Mouse (Mus musculus) intestine, embryonic 14.5 days (tissue): ENCODE measurements at regions not wholly inside any gene's neighbourhood (a gene's known extent, or its start where the extent isn't known, plus 50 kb on each side); places are given as distances from the start of the nearest gene placed in this dataset.

Experiments used
- ATAC-seq: fragments of 200-750 bp; cut with Nextera tagmentation; replicated peaks from 2 replicates; pipeline ENCODE4 v1.8.0; 2017; ENCODE audit warnings: low read depth, moderate number of reproducible peaks, moderate TSS enrichment, moderate library complexity; ENCODE audit not compliant: low FRiP score, low TSS enrichment
- DNase-seq: peaks from one replicate; pipeline ENCODE4 v3.0.0-alpha.2; 2018; ENCODE audit warnings: low spot score
- H3K27ac ChIP-seq: fragments of 300-500 bp; sonication (generic); 2 replicates; pipeline ENCODE4 v1.5.1; 2014; ENCODE audit warnings: low read depth, mild to moderate bottlenecking, control low read depth
- H3K27me3 ChIP-seq: fragments of 300-500 bp; sonication (generic); replicated peaks from 2 replicates; pipeline ENCODE4 v1.6.1; 2014; ENCODE audit warnings: low read length, control low read depth; ENCODE audit not compliant: control insufficient read depth, insufficient read depth
- H3K36me3 ChIP-seq: fragments of 300-500 bp; sonication (generic); 2 replicates; pipeline ENCODE4 v1.6.1; 2014; ENCODE audit warnings: low read length, control low read depth; ENCODE audit not compliant: control insufficient read depth, insufficient read depth
- H3K4me1 ChIP-seq: fragments of 300-500 bp; sonication (generic); replicated peaks from 2 replicates; pipeline ENCODE4 v1.6.1; 2014; ENCODE audit warnings: low read length, control low read depth, mixed read lengths; ENCODE audit not compliant: control insufficient read depth, insufficient read depth
- H3K4me2 ChIP-seq: fragments of 300-500 bp; sonication (generic); 2 replicates; pipeline ENCODE4 v1.6.1; 2014; ENCODE audit warnings: low read length
- H3K4me3 ChIP-seq: fragments of 300-500 bp; sonication (generic); 2 replicates; pipeline ENCODE4 v1.5.1; 2014; ENCODE audit warnings: low read depth, low read length, control low read depth, mixed read lengths
- H3K9ac ChIP-seq: fragments of 300-500 bp; sonication (generic); 2 replicates; pipeline ENCODE4 v1.6.1; 2014; ENCODE audit warnings: mild to moderate bottlenecking, low read length
- H3K9me3 ChIP-seq: fragments of 300-500 bp; sonication (generic); 2 replicates; pipeline ENCODE4 v1.6.1; 2016; ENCODE audit warnings: low read length, control low read depth; ENCODE audit not compliant: control insufficient read depth
- WGBS: fragments of 180-500 bp; shearing (Covaris S2); extraction: QIAGEN DNeasy Blood & Tissue Kit; methylation state at CpG from one replicate; pipeline ENCODE4 v1.1.7; 2014; 5-methylcytosine and 5-hydroxymethylcytosine counted together

- H3K4me2 ChIP-seq, result no peak overlapping the region
- H3K27ac ChIP-seq, result no peak overlapping the region
- no peaks in the 10 kb centered on the region for H3K9me3 ChIP-seq
- H3K4me3 ChIP-seq, result no peak overlapping the region
- no peak overlapping the region for H3K9ac ChIP-seq
- ATAC-seq (no peak), DNase-seq (no peak)
- H3K27me3 ChIP-seq, result no peaks in the 10 kb centered on the region
- no peaks in the 10 kb centered on the region for H3K36me3 ChIP-seq
- H3K4me1 ChIP-seq, result no peaks in the 10 kb centered on the region
- WGBS, result 68% methylated on average over 5 of the region's 5 CpGs
These were observed 242.7 kb downstream of the Rsl24d1 start for GRCm38 (mm10) chr9:73355876-73356275.

DNA sequence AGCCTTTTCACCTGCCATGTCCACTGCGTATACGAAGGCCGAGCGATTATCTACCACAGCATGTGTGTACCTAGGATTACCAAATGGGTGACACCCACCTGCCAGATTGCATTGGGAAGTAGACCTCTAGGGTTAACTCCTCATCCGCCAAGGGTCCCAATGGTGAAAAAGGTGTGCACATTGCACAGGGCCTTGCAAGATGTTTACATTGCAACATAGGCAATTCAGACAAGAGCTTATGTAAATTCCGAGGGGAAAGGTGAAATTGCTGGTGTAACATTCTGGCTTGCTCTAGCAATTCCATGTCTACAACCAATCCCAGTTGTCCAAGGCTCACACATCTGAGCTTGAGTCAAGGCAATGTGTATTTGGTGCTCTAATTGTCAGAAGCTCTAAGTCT is 245.7 kb downstream of the Rsl24d1 start:
- 79% methylated on average over 6 of the region's 6 CpGs for WGBS
- no peak overlapping the region for H3K27ac ChIP-seq
- no peaks in the 10 kb centered on the region for H3K36me3 ChIP-seq
- H3K4me1 ChIP-seq, result no peaks in the 10 kb centered on the region
- no peak for ATAC-seq
- H3K9ac ChIP-seq, result no peak overlapping the region
- no peaks in the 10 kb centered on the region for H3K27me3 ChIP-seq
- H3K9me3 ChIP-seq, result no peaks in the 10 kb centered on the region
- DNase-seq, result no peak
- H3K4me3 ChIP-seq, result no peak overlapping the region
- H3K4me2 ChIP-seq, result no peak overlapping the region

GRCm38 (mm10) chr9:73380768-73381167 is 267.5 kb downstream of the Rsl24d1 start:
- Histone ChIP-seq H3K36me3 (no peaks in the 10 kb centered on the region), H3K9ac (no peak overlapping the region), H3K9me3 (no peaks in the 10 kb centered on the region), H3K4me2 (no peak overlapping the region), H3K4me1 (no peaks in the 10 kb centered on the region), H3K27me3 (no peaks in the 10 kb centered on the region), H3K4me3 (no peak overlapping the region), H3K27ac (no peak overlapping the region)
- WGBS, result 68% methylated on average over 1 of the region's 1 CpGs
- ATAC-seq (no peak), DNase-seq (no peak)

DNA sequence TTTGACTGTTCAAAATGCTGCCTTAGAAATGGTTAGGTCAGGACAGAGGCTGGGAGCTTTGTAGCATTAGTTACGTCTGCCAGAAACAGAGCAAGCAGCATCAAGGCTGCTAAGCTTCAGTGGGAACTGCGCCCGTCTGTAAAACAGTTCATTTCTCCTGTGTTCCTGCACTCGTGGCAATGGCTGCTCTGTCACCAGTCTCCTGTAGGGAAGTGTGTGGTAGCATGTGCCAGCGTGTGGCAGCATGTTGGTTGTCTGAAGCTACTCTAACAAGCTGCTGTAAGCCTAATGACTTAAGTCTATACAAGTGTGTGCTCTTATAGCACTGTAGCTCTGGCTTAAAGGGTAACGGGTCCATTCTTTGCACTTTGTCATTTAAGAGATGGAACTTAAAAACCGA is 278.8 kb downstream of the Rsl24d1 start:
- no peaks in the 10 kb centered on the region for H3K36me3 ChIP-seq
- H3K4me3 ChIP-seq, result no peak overlapping the region
- no peaks in the 10 kb centered on the region for H3K4me1 ChIP-seq
- WGBS, result 75% methylated on average over 7 of the region's 7 CpGs
- ATAC-seq (no peak), DNase-seq (no peak)
- no peak overlapping the region for H3K9ac ChIP-seq
- H3K27ac ChIP-seq, result no peak overlapping the region
- no peak overlapping the region for H3K4me2 ChIP-seq
- no peaks in the 10 kb centered on the region for H3K27me3 ChIP-seq
- H3K9me3 ChIP-seq, result no peaks in the 10 kb centered on the region

- Histone ChIP-seq H3K27ac (no peak overlapping the region), H3K9ac (no peak overlapping the region), H3K36me3 (no peaks in the 10 kb centered on the region), H3K4me1 (no peaks in the 10 kb centered on the region), H3K4me3 (no peak overlapping the region), H3K27me3 (no peaks in the 10 kb centered on the region), H3K9me3 (no peaks in the 10 kb centered on the region), H3K4me2 (no peak overlapping the region)
- WGBS, result 76% methylated on average over 8 of the region's 8 CpGs
- DNase-seq (no peak), ATAC-seq (no peak)
These were observed 300.2 kb downstream of the Rsl24d1 start for GRCm38 (mm10) chr9:73413367-73413930.

DNA sequence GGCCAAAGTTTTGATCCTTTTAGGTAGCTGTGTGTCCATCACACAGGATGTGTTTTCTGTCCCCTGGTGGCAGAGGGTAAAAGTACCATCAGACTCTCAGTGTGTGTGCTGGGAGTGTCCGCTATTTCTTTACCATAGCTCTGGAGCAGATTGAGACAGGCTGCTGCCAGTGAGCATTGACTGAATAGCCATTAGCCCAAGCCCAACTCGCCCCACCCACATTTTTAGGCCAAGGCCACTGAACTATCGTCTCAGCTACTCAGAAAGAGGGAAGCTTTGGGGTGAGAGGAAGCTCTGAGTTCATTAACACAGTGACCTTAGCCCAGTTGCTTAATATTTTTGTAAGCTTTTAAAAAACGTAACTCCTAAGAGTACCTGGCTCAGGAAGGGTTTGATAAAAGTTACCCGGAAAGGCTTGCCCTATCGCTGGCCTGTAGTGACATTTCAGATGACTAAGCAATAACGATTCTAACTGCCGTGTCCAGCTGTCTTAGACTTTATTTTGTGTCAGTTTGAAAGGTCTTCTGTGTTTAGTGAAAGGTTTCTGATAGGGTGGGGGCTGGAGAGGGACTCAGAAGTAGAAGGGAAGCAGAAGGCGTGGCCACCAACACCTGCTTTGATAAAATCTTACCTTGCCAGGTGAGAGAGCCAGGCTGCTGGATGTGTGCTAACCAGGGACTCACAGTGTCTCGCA is 303.0 kb downstream of the Rsl24d1 start:
- Histone ChIP-seq H3K9me3 (no peaks in the 10 kb centered on the region), H3K4me2 (no peak overlapping the region), H3K4me1 (no peaks in the 10 kb centered on the region), H3K4me3 (no peak overlapping the region), H3K27me3 (no peaks in the 10 kb centered on the region), H3K36me3 (no peaks in the 10 kb centered on the region), H3K27ac (no peak overlapping the region), H3K9ac (no peak overlapping the region)
- DNase-seq, result no peak
- WGBS, result 74% methylated on average over 10 of the region's 10 CpGs
- no peak for ATAC-seq
